Comparison of ENCODE assay signal across 7 mouse cellular contexts in genomic region chr5:98328848-98329624, GRCm38 (mm10). TPM values are rescaled to one million over a fixed set of nuclear protein-coding genes. Genes with fewer than 3 reads are reported as not detected.
DNase-seq lines count a peak whose midpoint lies in the region; ATAC-seq lines count a peak whose summit lies in the region.

TSS of gene Cfap299 (plus strand) at chr5:98329304.

- no peak within 1 kb of the TSS; the same call in 1 of the 2 replicates for H3K27ac ChIP-seq in embryonic facial prominence, embryonic 10.5 days (replicated peaks)
- peak within 1 kb of the TSS; percentile 64 for H3K27ac ChIP-seq in limb, embryonic 10.5 days
- no peak within 1 kb of the TSS for H3K27ac ChIP-seq in midbrain, embryonic 13.5 days

- 1% methylated on average over 46 of the region's 46 CpGs for WGBS in embryonic facial prominence, embryonic 10.5 days
- WGBS in limb, embryonic 10.5 days: 2% methylated on average over 46 of the region's 46 CpGs
- WGBS in midbrain, embryonic 13.5 days: 2% methylated on average over 46 of the region's 46 CpGs

- peaks cover 26% of the 10 kb centered on the region for H3K27me3 ChIP-seq in embryonic facial prominence, embryonic 10.5 days (replicated peaks; ENCODE audit: low read depth, poor library complexity, severe bottlenecking)
- peaks cover 27% of the 10 kb centered on the region for H3K27me3 ChIP-seq in limb, embryonic 10.5 days (ENCODE audit: low read depth, poor library complexity, severe bottlenecking)
- peaks cover 23% of the 10 kb centered on the region for H3K27me3 ChIP-seq in midbrain, embryonic 13.5 days

- peak within 1 kb of the TSS; percentile 92 for H3K4me2 ChIP-seq in midbrain, embryonic 13.5 days (replicated peaks)

- no peaks in the 10 kb centered on the region for H3K36me3 ChIP-seq in embryonic facial prominence, embryonic 10.5 days (replicated peaks)
- H3K36me3 ChIP-seq in limb, embryonic 10.5 days: no peaks in the 10 kb centered on the region
- no peaks in the 10 kb centered on the region for H3K36me3 ChIP-seq in midbrain, embryonic 13.5 days

- ATAC-seq in midbrain, embryonic 13.5 days: peak; percentile 96

- no peaks in the 10 kb centered on the region for H3K9me3 ChIP-seq in embryonic facial prominence, embryonic 10.5 days
- no peaks in the 10 kb centered on the region for H3K9me3 ChIP-seq in limb, embryonic 10.5 days (replicated peaks)
- no peaks in the 10 kb centered on the region for H3K9me3 ChIP-seq in midbrain, embryonic 13.5 days

- peak within 1 kb of the TSS; percentile 67 for H3K4me3 ChIP-seq in embryonic facial prominence, embryonic 10.5 days
- peak within 1 kb of the TSS; percentile 70 for H3K4me3 ChIP-seq in limb, embryonic 10.5 days
- H3K4me3 ChIP-seq in midbrain, embryonic 13.5 days (replicated peaks): peak within 1 kb of the TSS; percentile 56

- DNase-seq in adrenal gland, postnatal 10 days: peak; percentile 92
- DNase-seq in embryonic facial prominence, embryonic 10.5 days (ENCODE audit: low spot score): peak; percentile 90
- DNase-seq in heart, adult 18-20 months: peak; percentile 66 to 88
- peak; percentile 89 for DNase-seq in kidney, adult 18-20 months
- peak; percentile 92 for DNase-seq in limb, embryonic 10.5 days (ENCODE audit: low spot score)
- DNase-seq in spleen, adult 12 weeks (ENCODE audit: low spot score): peak; percentile 43

- H3K4me1 ChIP-seq in embryonic facial prominence, embryonic 10.5 days: peaks cover 7% of the 10 kb centered on the region
- H3K4me1 ChIP-seq in limb, embryonic 10.5 days: no peaks in the 10 kb centered on the region; the same call in 1 of the 2 replicates
- H3K4me1 ChIP-seq in midbrain, embryonic 13.5 days (replicated peaks): no peaks in the 10 kb centered on the region

- peak within 1 kb of the TSS; percentile 59 for H3K9ac ChIP-seq in midbrain, embryonic 13.5 days (replicated peaks)

RNA-seq across cellular contexts. Expression of gene Cfap299, which starts in this region (rescaled TPM):
- total RNA-seq in adrenal gland, postnatal 10 days (2021): not detected
- polyA plus RNA-seq in embryonic facial prominence, embryonic 10.5 days (2016; fragmentation: Nextera tagmentation; extraction: Ambion mirVana): 0.26 and 0.30 TPM in 2 replicates
- total RNA-seq in heart, adult 18-20 months (2021): under 1 TPM in 1 of 2 experiments, not detected in 1; 0.33 TPM
- 0.16 TPM in 1 of 2 replicates, not detected in the other for polyA plus RNA-seq in limb, embryonic 10.5 days (2016; fragmentation: Nextera tagmentation; extraction: Ambion mirVana)
- polyA plus RNA-seq in midbrain, embryonic 13.5 days (2015; fragmentation: Nextera tagmentation; extraction: Ambion mirVana): 0.55 and 0.73 TPM in 2 replicates

Comparison
In these comparisons a context has a peak if more than half of its experiments do, and no peak if none do; other contexts are left out.
1. Peak in DNase-seq in adrenal gland, postnatal 10 days; RNA of the gene not detected or under 1 TPM.
2. Peak in DNase-seq and H3K4me3 ChIP-seq in embryonic facial prominence, embryonic 10.5 days; RNA of the gene not detected or under 1 TPM.
3. Peak in DNase-seq in heart, adult 18-20 months; RNA of the gene not detected or under 1 TPM.
4. Peak in DNase-seq, H3K4me3 ChIP-seq and H3K27ac ChIP-seq in limb, embryonic 10.5 days; RNA of the gene not detected or under 1 TPM.
5. Peak in ATAC-seq, H3K4me3 ChIP-seq, H3K9ac ChIP-seq and H3K4me2 ChIP-seq in midbrain, embryonic 13.5 days; RNA of the gene not detected or under 1 TPM.